Mouse (Mus musculus) kidney, embryonic 15.5 days (tissue): ENCODE results near the gene Actn4. TPM values are rescaled to one million over a fixed set of nuclear protein-coding genes. Genes with fewer than 3 reads are reported as not detected.

Experiments
- ATAC-seq: fragments of 200-750 bp; cut with Nextera tagmentation; replicated peaks from 2 replicates; pipeline ENCODE4 v1.8.0; 2017; ENCODE audit warnings: moderate TSS enrichment; ENCODE audit not compliant: low FRiP score
- H3K27ac ChIP-seq: fragments of 300-500 bp; sonication (generic); 2 replicates; pipeline ENCODE4 v1.5.1; 2015; ENCODE audit warnings: mild to moderate bottlenecking, inconsistent platforms
- H3K27me3 ChIP-seq: fragments of 300-500 bp; sonication (generic); 2 replicates; pipeline ENCODE4 v1.6.1; 2015; ENCODE audit warnings: inconsistent platforms
- H3K36me3 ChIP-seq: fragments of 300-500 bp; sonication (generic); 2 replicates; pipeline ENCODE4 v1.6.1; 2015; ENCODE audit warnings: inconsistent platforms
- H3K4me1 ChIP-seq: fragments of 300-500 bp; sonication (generic); 2 replicates; pipeline ENCODE4 v1.6.1; 2015; ENCODE audit warnings: inconsistent platforms
- H3K4me2 ChIP-seq: fragments of 300-500 bp; sonication (generic); 2 replicates; pipeline ENCODE4 v1.6.1; 2015; ENCODE audit warnings: moderate library complexity, mild to moderate bottlenecking, inconsistent platforms
- H3K4me3 ChIP-seq: fragments of 300-500 bp; sonication (generic); replicated peaks from 2 replicates; pipeline ENCODE4 v1.5.1; 2015; ENCODE audit warnings: mild to moderate bottlenecking, inconsistent platforms
- H3K9ac ChIP-seq: fragments of 300-500 bp; sonication (generic); 2 replicates; pipeline ENCODE4 v1.6.1; 2015; ENCODE audit warnings: mild to moderate bottlenecking, inconsistent platforms
- H3K9me3 ChIP-seq: fragments of 300-500 bp; sonication (generic); replicated peaks from 2 replicates; pipeline ENCODE4 v1.6.1; 2016; ENCODE audit warnings: inconsistent platforms
- WGBS: fragments of 180-500 bp; shearing (Covaris S2); methylation state at CpG from one replicate; pipeline ENCODE4 v1.1.7; 2015; ENCODE audit warnings: mixed read lengths; 5-methylcytosine and 5-hydroxymethylcytosine counted together
- polyA plus RNA-seq: library from polyadenylated mRNA; unstranded; fragments of >200 nt; fragmentation: Nextera tagmentation; extraction: Ambion mirVana; gene quantifications from 2 replicates; pipeline ENCODE4 v1.2.1, GENCODE M21; 2015

Actn4 gene
- polyA plus RNA-seq, 1 experiment from 2014 or later, result 312 TPM

GRCm38 (mm10) chr7:28983849-28984248 lies 21.7 kb upstream of the Actn4 start:
- peak overlapping the region; percentile 76; the same call in 1 of the 2 replicates for H3K4me2 ChIP-seq
- no peak overlapping the region for H3K9ac ChIP-seq
- H3K27me3 ChIP-seq, result no peaks in the 10 kb centered on the region
- no peak overlapping the region for H3K27ac ChIP-seq
- WGBS, result 76% methylated on average over 4 of the region's 4 CpGs
- H3K4me3 ChIP-seq, result no peak overlapping the region
- peaks cover 26% of the 10 kb centered on the region for H3K4me1 ChIP-seq
- peaks cover 11% of the 10 kb centered on the region for H3K36me3 ChIP-seq
- H3K9me3 ChIP-seq, result no peaks in the 10 kb centered on the region
- ATAC-seq, result no peak

- Histone ChIP-seq H3K9ac (peak overlapping the region; percentile 57; the same call in 1 of the 2 replicates), H3K9me3 (no peaks in the 10 kb centered on the region), H3K4me3 (peak overlapping the region; percentile 68), H3K27me3 (no peaks in the 10 kb centered on the region), H3K4me2 (peak overlapping the region; percentile 76), H3K27ac (peak overlapping the region; percentile 91; the same call in 1 of the 2 replicates), H3K4me1 (peaks cover 26% of the 10 kb centered on the region), H3K36me3 (peaks cover 18% of the 10 kb centered on the region)
- ATAC-seq, result no peak
- WGBS, result 77% methylated on average over 11 of the region's 11 CpGs
Observed at GRCm38 (mm10) chr7:28983141-28983564, 21.0 kb upstream of the Actn4 start.

GRCm38 (mm10) chr7:28982274-28983013 lies 20.3 kb upstream of the Actn4 start:
- H3K9ac ChIP-seq, result peak overlapping the region; percentile 57
- H3K4me1 ChIP-seq, result peaks cover 26% of the 10 kb centered on the region
- no peaks in the 10 kb centered on the region for H3K9me3 ChIP-seq
- WGBS, result 8% methylated on average over 19 of the region's 19 CpGs
- peak overlapping the region; percentile 68 for H3K4me3 ChIP-seq
- peak; percentile 68 for ATAC-seq
- peak overlapping the region; percentile 76 for H3K4me2 ChIP-seq
- H3K27me3 ChIP-seq, result no peaks in the 10 kb centered on the region
- H3K36me3 ChIP-seq, result peaks cover 25% of the 10 kb centered on the region
- H3K27ac ChIP-seq, result peak overlapping the region; percentile 91

GRCm38 (mm10) chr7:28981651-28982273 lies 19.6 kb upstream of the Actn4 start, which contains the start of the genes Eif3k and Map4k1:
TSS of gene Eif3k (minus strand) at chr7:28981864.
TSS of gene Map4k1 (plus strand) at chr7:28982050.
- Histone ChIP-seq H3K27ac (peak within 1 kb of the TSS; percentile 91), H3K36me3 (peaks cover 32% of the 10 kb centered on the region), H3K27me3 (no peaks in the 10 kb centered on the region), H3K9me3 (no peaks in the 10 kb centered on the region), H3K4me2 (peak within 1 kb of the TSS; percentile 86), H3K9ac (peak within 1 kb of the TSS; percentile 67), H3K4me3 (peak within 1 kb of the TSS; percentile 68), H3K4me1 (peaks cover 26% of the 10 kb centered on the region)
- whole genome bisulfite sequencing, result under 1% methylated on average over 36 of the region's 36 CpGs
- ATAC-seq, result peak; percentile 95

- Histone ChIP-seq H3K4me2 (no peak overlapping the region), H3K36me3 (peaks cover 70% of the 10 kb centered on the region), H3K27me3 (no peaks in the 10 kb centered on the region), H3K9me3 (no peaks in the 10 kb centered on the region), H3K27ac (no peak overlapping the region), H3K4me3 (no peak overlapping the region), H3K4me1 (peaks cover 14% of the 10 kb centered on the region), H3K9ac (no peak overlapping the region)
- ATAC-seq, result no peak
- WGBS, result 82% methylated on average over 9 of the region's 9 CpGs
Observed at GRCm38 (mm10) chr7:28977556-28977955, 15.4 kb upstream of the Actn4 start.

GRCm38 (mm10) chr7:28973025-28973424 lies 10.9 kb upstream of the Actn4 start:
- ATAC-seq, result no peak
- Histone ChIP-seq H3K9ac (no peak overlapping the region), H3K9me3 (no peaks in the 10 kb centered on the region), H3K27ac (no peak overlapping the region), H3K4me1 (peaks cover 26% of the 10 kb centered on the region), H3K27me3 (no peaks in the 10 kb centered on the region), H3K36me3 (peaks cover 73% of the 10 kb centered on the region), H3K4me3 (no peak overlapping the region), H3K4me2 (no peak overlapping the region)
- WGBS, result 84% methylated on average over 8 of the region's 8 CpGs

- no peaks in the 10 kb centered on the region for H3K9me3 ChIP-seq
- H3K27me3 ChIP-seq, result no peaks in the 10 kb centered on the region
- H3K4me2 ChIP-seq, result no peak overlapping the region
- H3K4me3 ChIP-seq, result no peak overlapping the region
- ATAC-seq, result no peak
- 71% methylated on average over 8 of the region's 8 CpGs for WGBS
- no peak overlapping the region for H3K27ac ChIP-seq
- H3K9ac ChIP-seq, result no peak overlapping the region
- H3K4me1 ChIP-seq, result peaks cover 26% of the 10 kb centered on the region
- H3K36me3 ChIP-seq, result peaks cover 68% of the 10 kb centered on the region
Observed at GRCm38 (mm10) chr7:28972542-28972985, 10.4 kb upstream of the Actn4 start.

- 77% methylated on average over 6 of the region's 6 CpGs for WGBS
- Histone ChIP-seq H3K36me3 (peaks cover 61% of the 10 kb centered on the region), H3K4me3 (no peak overlapping the region), H3K9ac (no peak overlapping the region), H3K4me1 (peaks cover 30% of the 10 kb centered on the region), H3K4me2 (no peak overlapping the region), H3K27ac (peak overlapping the region; percentile 23; the same call in 1 of the 2 replicates), H3K9me3 (no peaks in the 10 kb centered on the region), H3K27me3 (no peaks in the 10 kb centered on the region)
- no peak for ATAC-seq
Observed at GRCm38 (mm10) chr7:28971770-28972269, 9.7 kb upstream of the Actn4 start.

- Histone ChIP-seq H3K27me3 (no peaks in the 10 kb centered on the region), H3K4me3 (no peak overlapping the region), H3K9ac (no peak overlapping the region), H3K9me3 (no peaks in the 10 kb centered on the region), H3K36me3 (peaks cover 53% of the 10 kb centered on the region), H3K4me2 (no peak overlapping the region), H3K4me1 (peaks cover 34% of the 10 kb centered on the region), H3K27ac (0 out of 2 replicates have a peak overlapping the region, but pooled peaks have one; percentile 23)
- ATAC-seq, result no peak
- 78% methylated on average over 7 of the region's 7 CpGs for whole genome bisulfite sequencing
Observed at GRCm38 (mm10) chr7:28971029-28971428, 8.9 kb upstream of the Actn4 start.

- Histone ChIP-seq H3K9me3 (no peaks in the 10 kb centered on the region), H3K9ac (no peak overlapping the region), H3K4me3 (no peak overlapping the region), H3K27me3 (no peaks in the 10 kb centered on the region), H3K36me3 (peaks cover 43% of the 10 kb centered on the region), H3K4me1 (peaks cover 34% of the 10 kb centered on the region), H3K27ac (peak overlapping the region; percentile 63), H3K4me2 (no peak overlapping the region)
- peak; percentile 30 for ATAC-seq
- WGBS, result 36% methylated on average over 12 of the region's 12 CpGs
Observed at GRCm38 (mm10) chr7:28969672-28970394, 7.7 kb upstream of the Actn4 start.

- Histone ChIP-seq H3K27me3 (no peaks in the 10 kb centered on the region), H3K36me3 (peaks cover 37% of the 10 kb centered on the region), H3K9me3 (no peaks in the 10 kb centered on the region), H3K4me3 (no peak overlapping the region), H3K4me1 (peaks cover 38% of the 10 kb centered on the region), H3K9ac (no peak overlapping the region), H3K4me2 (no peak overlapping the region), H3K27ac (peak overlapping the region; percentile 52)
- ATAC-seq, result no peak
- WGBS, result 97% methylated on average over 1 of the region's 1 CpGs
Observed at GRCm38 (mm10) chr7:28969271-28969670, 7.1 kb upstream of the Actn4 start.
